Mouse (Mus musculus): ENCODE results near the gene Ceacam20. TPM values are rescaled to one million over a fixed set of nuclear protein-coding genes. Genes with fewer than 3 reads are reported as not detected.
"Not testable (repeated sequence)": the region's sequence is repeated elsewhere in the genome, so short reads cannot be mapped to it uniquely, and the experiment has no call there.

The Ceacam20 gene
- total RNA-seq, 2 experiments from 2014 or later, result not detected

DNA sequence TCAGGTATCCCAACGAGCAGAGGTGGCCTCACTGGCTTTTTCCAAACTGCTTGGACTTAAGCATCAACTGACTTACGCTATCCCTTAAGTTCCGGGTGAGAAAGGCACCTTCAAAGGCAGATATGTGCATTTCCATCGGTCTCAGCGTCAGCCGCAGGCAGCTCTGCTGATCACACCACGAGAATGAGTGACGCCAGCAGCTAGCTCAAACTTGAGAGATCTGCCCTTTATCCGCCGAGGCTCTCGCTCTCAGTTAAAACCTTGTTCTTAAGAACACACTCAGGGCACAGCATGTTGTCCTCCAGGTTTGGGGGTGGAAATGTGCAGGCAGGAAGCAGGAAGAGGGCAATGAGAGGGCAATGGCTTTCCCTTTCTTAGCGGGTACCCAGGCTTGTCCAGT is 16.3 kb upstream of the Ceacam20 start:
- DNase-seq (ENCODE audit: low spot score in 2 of 2), result no peak

DNA sequence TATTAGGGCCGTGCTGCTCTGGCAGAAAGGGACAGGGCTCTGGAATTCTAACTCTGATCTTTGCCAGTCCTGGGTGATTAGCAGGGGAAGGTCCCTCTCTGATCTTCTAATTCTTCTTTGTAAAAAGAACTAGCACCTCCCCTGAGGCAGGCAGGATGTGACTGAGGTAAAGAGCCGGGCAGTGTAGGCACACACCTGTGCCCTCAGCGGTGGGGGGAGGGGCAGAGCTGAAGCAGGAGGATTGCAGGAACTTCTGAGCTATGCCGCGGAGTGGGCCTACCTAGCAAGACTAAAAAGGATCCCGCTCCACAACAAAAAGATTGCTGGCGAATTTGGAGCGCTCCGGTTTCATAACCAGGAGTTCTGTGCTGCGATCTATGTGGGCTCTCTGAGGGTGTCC is 15.2 kb upstream of the Ceacam20 start:
- DNase-seq (ENCODE audit: low spot score in 2 of 2), result no peak

DNA sequence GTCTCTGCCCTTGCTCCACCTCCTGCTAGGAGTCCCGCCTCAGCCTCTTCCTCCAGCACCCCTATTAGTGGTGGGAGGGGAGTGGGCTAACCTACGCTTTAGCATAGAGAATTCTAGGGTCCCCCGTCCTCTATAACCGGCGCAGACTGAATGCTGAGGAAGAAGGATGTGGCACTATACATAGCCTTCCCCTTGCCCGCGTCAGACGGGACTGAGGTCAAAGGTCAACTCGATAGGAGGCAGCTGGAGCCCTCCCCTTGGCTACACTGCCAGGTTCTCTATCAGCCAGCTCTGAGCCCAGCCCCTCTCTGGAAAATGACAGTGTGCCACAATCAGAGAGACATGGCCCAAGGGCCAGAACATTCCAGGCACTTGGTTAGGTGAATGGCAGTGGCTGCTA is 14.6 kb upstream of the Ceacam20 start, which contains the start of gene Igsf23:
TSS of gene Igsf23 (minus strand) at position 168 of the 400 bp plus-strand sequence.
- DNase-seq (ENCODE audit: low spot score in 2 of 2), result no peak

DNA sequence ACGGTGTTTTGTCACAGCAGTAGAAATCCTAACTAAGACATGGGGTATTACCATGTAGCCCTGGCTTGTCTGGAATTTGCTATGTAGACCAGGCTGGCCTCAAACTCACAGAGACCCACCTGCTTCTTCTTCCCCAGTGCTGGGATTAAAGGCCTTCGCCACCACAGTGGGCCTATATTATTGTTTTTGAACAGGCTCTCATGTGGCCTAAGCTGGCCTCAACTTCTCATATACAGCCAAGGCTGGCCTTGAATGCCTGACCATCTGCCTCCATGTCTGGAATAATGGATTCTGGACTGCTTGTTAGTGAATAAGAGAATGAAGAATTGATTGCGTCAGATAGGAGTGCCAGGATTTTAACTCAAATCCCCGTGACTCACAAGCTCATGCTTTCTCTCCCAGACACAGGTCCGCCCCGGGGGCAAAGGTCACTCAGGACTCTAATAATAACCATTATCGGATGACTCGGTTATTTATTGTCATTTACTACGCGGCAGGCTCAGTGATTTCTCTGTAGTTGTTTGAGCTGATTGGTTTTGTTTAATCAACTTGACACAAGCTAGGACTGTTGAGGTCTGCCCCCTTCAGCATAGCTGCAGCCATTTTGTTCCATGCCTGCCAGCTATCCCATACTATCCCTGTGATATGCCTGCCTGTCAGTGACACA is 12.8 kb upstream of the Ceacam20 start:
- DNase-seq (ENCODE audit: low spot score in 2 of 2), result no peak

DNA sequence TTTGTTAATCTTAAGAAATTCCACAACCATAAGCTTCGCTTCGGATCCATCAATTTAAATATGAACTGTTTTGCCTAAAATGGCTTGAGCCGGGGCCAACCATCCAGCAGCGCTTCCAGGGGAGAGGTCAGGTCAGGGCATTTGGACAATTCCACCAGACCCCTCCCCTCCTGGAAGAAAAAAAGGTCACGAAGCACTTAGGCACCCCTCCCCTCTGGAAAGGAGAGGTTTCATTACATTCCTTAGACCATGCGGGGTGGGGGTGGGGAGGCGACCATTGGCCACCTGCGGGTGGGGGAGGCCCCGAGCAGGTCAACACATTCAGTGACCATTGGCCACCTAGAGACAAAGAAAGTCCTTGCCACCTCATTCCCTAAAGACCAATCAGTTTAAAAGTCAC is 12.2 kb upstream of the Ceacam20 start:
- DNase-seq (ENCODE audit: low spot score in 2 of 2), result no peak

DNA sequence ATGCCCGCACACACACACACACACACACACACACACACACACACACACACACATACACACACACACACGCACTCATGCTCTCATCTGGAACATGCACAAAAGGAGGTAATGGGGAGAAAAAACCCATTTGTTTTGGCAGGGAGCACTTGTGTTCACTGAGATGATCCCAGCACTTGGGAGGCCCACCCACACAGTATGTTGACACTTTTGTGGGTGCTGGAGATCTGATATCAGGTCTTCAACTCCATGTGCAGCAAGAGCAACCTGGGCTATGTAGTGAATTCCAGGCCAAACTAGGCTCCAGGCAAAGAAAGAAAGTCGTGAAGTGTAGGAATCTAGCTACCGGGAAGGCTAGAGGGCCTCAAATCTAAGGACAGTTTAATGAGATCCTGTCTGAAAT is 9.4 kb upstream of the Ceacam20 start:
- no peak for DNase-seq (ENCODE audit: low spot score in 2 of 2)

DNA sequence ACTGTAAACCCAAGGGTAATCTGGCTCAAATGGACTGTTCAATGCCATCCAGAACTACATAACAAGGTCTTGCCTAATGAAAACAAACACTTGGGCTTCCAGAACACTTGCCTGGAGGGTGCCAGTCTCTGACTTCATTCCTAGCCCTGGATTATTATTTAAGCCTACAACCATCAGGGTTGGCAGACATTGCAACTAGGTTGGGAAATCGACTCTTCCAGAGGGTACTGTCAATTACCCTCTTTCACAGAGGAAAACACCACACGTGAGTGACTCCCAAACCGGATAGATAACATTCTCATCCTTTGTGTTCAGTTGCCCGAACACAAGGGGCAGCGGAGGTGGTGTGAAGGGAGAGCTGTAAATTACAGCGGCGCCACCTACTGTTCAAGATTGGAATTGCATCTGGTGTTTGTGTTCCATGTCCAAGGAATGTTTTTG is 8.9 kb upstream of the Ceacam20 start:
- peak; percentile 87 to 90 for DNase-seq (ENCODE audit: low spot score in 2 of 2)

DNA sequence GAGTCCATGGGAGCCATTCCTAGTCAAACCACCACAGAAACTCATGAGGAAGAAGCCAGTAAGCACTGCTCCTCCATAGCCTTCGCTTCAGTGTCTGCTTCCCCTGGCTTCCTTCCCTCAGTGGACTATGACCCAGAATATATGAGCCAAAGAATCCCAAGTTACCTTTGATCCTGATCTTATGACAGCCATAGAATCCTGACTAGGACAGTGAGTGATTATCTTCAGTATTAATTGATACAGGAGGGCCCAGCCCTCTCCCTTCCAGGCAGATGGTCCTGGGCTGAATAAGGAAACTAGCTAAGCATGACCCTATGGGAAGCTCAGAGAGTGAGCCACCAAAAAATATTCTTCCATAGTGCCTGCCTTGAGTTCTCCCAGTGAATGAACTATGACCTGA is 2.8 kb upstream of the Ceacam20 start:
- DNase-seq (ENCODE audit: low spot score in 2 of 2), result no peak

DNA sequence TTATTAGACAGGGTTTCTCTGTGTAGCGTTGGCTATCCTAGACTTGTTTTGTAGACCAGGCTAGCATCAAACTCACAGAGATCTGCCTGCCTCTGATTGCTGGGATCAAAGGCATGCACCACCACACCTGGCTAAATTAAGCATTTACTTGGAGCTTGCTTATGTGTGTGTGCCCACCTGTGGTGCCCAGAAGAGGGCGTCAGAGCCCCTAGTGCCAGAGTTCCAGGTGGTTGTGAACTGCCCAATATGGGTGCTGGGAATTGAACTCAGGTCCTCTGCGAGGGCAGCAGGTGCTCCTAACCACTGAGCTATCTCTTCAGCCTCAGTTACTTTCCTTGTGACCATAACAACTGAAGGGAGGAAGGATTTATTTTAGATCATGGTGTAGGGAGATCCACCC is 3.9 kb downstream of the Ceacam20 start:
- no peak for DNase-seq (ENCODE audit: low spot score in 2 of 2)

DNA sequence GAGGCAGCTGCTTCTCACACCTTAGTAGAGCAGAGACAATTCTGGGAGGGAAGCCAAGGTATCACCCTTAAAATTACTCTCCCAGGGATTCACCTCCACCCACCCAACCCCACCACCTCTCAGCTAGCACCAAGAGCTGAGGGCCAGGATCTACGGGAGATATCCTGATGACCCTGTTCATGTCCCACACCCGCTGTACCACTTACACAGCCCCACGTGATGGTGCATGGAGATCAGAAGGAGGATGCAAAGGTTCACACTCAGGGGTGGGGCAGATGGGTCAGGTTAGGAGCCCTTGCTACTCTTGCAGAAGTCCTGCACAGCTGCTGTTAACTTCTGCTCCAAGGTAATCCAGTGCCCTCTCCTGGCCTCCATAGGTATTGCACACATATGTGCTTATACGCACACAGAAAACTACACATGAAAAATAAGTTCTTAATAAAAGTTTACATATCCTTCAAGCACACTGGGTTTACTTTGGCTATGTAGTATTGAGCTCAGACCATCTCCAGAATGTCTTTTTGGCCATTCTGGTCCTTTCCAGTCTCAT is 4.4 kb downstream of the Ceacam20 start:
- no peak for DNase-seq (ENCODE audit: low spot score in 2 of 2)

DNA sequence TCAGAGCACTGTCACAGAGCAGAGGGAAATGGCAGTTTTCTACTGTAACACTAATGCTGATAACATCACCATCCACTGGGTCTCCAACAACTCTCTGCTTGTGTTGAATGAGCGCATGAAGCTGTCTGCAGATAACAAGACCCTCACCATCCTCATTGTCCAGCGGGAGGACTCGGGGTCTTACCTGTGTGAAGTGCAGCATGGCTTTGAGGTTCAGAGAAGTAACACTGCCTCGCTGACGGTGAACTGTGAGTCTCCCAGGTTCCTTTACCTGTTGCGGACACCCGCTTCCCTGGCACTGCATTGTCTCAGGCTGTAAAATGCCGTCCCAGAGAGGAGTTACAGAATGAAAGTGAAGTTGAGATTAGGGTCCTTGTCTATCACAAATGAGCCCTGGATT is 5.0 kb downstream of the Ceacam20 start:
- no peak for DNase-seq (ENCODE audit: low spot score in 2 of 2)

DNA sequence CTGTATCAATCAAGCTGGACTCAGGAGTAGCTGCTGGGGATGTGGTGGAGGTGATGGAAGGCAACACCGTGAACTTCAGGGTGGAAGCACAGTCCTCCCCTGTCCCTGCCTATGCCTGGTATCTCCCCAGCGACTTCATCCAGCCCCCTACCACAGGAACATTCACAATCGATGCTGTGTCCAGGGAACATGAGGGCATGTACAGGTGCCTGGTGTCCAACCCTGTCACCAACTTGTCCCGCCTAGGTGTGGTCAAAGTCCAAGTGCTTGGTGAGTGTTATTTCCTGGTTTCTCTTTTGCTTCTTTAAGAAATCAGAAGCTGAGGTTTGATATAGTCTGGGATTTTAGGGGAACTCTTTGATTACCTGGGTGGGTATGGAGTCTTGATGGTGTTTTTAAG is 6.3 kb downstream of the Ceacam20 start:
- DNase-seq (ENCODE audit: low spot score in 2 of 2), result no peak

DNA sequence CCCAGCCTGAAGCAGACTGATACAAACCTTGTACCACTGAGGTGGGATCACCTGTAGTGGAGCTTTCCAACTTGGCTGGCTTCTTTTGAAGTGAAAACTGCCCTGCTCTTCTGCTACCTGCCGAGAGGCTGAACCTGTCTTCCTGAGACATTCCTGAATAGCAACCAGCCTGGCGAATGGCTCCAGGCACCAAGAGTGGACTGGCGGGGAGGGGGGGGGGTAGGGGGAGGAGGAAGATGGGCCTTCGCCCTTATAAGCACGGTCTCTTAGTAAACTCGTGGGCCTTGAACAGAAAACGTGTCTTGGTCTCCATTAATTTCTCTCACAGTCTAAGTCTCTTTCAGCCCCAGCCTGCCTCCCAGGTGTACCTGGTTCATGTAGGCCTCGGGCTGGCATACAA is 26.0 kb downstream of the Ceacam20 start, which contains the start of gene Nlrp9b:
TSS of gene Nlrp9b (plus strand) at position 301 of the 400 bp plus-strand sequence.
- not testable (repeated sequence) for DNase-seq (ENCODE audit: low spot score in 2 of 2)

DNA sequence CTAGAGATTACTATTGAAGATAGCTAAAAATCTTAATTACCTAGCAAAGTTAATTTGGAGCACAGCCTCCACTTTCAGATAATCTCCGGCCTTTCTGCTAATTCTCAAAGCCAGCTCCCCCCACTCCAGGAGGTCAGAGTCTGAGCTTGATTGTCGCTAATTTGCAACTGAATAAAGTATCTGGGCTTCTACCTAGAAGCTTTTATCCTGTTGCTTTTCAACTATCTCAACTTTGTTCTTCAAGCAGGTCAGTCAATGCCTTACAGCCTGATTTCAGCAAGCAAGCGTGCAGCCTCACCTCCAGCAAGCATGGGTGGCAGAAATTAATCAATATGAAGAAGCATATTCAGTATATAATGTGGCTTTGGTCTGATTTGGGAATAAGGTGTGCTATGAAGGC is 31.5 kb downstream of the Ceacam20 start:
- DNase-seq (ENCODE audit: low spot score in 2 of 2), result not testable (repeated sequence)

DNA sequence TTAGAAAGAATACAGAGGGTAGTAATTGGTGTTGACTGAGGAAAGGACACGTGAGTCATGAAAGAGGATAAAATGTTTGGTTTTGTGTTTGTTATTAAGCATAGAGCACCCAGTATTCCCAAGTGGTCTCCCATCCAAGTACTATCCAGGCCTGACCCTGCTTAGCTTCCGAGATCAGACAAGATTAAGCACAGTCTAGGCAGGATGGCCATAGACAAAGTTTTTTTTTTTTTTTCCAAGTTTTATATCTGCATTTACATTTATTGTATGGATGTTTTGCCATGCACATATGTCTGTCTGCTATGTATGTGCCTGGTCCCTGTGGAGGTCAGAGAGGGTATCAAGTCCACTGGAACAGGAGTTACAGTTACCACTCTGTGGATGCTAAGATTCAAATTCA is 44.8 kb downstream of the Ceacam20 start:
- DNase-seq (ENCODE audit: low spot score in 2 of 2), result no peak

Other genes starting within 250 kb of the Ceacam20 start
- gene Tomm40, start 250.0 kb upstream of the Ceacam20 start, total RNA-seq (2021), result 100 to 1,000 TPM; 105 to 115 TPM
- 10 to 100 TPM; 11.6 to 12.7 TPM for gene Nectin2, start 214.9 kb upstream of the Ceacam20 start, total RNA-seq (2021)
- 10 to 100 TPM in 1 of 2 experiments, 1 to 10 TPM in 1; 8.8 to 14.0 TPM for gene Bcam, start 194.4 kb upstream of the Ceacam20 start, total RNA-seq (2021)
- not detected for gene Cblc, start 168.6 kb upstream of the Ceacam20 start, total RNA-seq (2021)
- under 1 TPM; 0.38 to 0.78 TPM for gene Bcl3, start 142.6 kb upstream of the Ceacam20 start, total RNA-seq (2021)
- 1 to 10 TPM; 3.0 to 3.3 TPM for gene Gm19345, start 113.4 kb upstream of the Ceacam20 start, total RNA-seq (2021)
- not detected for gene Ceacam16, start 104.1 kb upstream of the Ceacam20 start, total RNA-seq (2021)
- gene Ceacam19, start 77.4 kb upstream of the Ceacam20 start, total RNA-seq (2021), result not detected
- gene Pvr, start 44.3 kb upstream of the Ceacam20 start, total RNA-seq (2021), result 10 to 100 TPM; 10.4 to 11.3 TPM
- gene Igsf23, start 14.7 kb upstream of the Ceacam20 start, total RNA-seq (2021), result not detected
- gene Nlrp9b, start 26.1 kb downstream of the Ceacam20 start, total RNA-seq (2021), result not detected
- gene Vmn1r91, start 134.3 kb downstream of the Ceacam20 start, total RNA-seq (2021), result not detected
- not detected for gene Gm16442, start 157.2 kb downstream of the Ceacam20 start, total RNA-seq (2021)
- gene Vmn1r93, start 173.7 kb downstream of the Ceacam20 start, total RNA-seq (2021), result not detected
- gene Vmn1r94, start 203.0 kb downstream of the Ceacam20 start, total RNA-seq (2021), result not detected
- not detected for gene Vmn1r95, start 228.3 kb downstream of the Ceacam20 start, total RNA-seq (2021)
- not detected for gene Gm6164, start 240.2 kb downstream of the Ceacam20 start, total RNA-seq (2021)

Measured in layer of hippocampus, postnatal 14 days (tissue).